Mouse (Mus musculus) neural tube, embryonic 11.5 days (tissue): ENCODE results near the gene Syce1. TPM values are rescaled to one million over a fixed set of nuclear protein-coding genes. Genes with fewer than 3 reads are reported as not detected.
"Not testable (repeated sequence)": the region's sequence is repeated elsewhere in the genome, so short reads cannot be mapped to it uniquely, and the experiment has no call there.

Experiments used
- ATAC-seq: fragments of 200-750 bp; cut with Nextera tagmentation; 2 replicates; pipeline ENCODE4 v1.8.0; 2017; ENCODE audit warnings: moderate number of reproducible peaks, mild to moderate bottlenecking, moderate TSS enrichment, moderate library complexity; ENCODE audit not compliant: insufficient read depth, low FRiP score, low TSS enrichment
- DNase-seq: peaks from one replicate; pipeline ENCODE4 v3.0.0-alpha.2; 2015; ENCODE audit warnings: low spot score
- H3K27ac ChIP-seq: fragments of 300-500 bp; sonication (generic); 2 replicates; pipeline ENCODE4 v1.5.1; 2014; ENCODE audit warnings: low read depth, mild to moderate bottlenecking, low read length
- H3K27me3 ChIP-seq: fragments of 300-500 bp; sonication (generic); 2 replicates; pipeline ENCODE4 v1.6.1; 2014; ENCODE audit warnings: mild to moderate bottlenecking, low read length, mixed read lengths; ENCODE audit not compliant: control insufficient read depth, insufficient read depth
- H3K36me3 ChIP-seq: fragments of 300-500 bp; sonication (generic); 2 replicates; pipeline ENCODE4 v1.6.1; 2014; ENCODE audit warnings: mild to moderate bottlenecking, low read length, moderate library complexity, mixed read lengths; ENCODE audit not compliant: control insufficient read depth, insufficient read depth
- H3K4me1 ChIP-seq: fragments of 300-500 bp; sonication (generic); 2 replicates; pipeline ENCODE4 v1.6.1; 2014; ENCODE audit warnings: low read length, mixed read lengths; ENCODE audit not compliant: control insufficient read depth, insufficient read depth
- H3K4me2 ChIP-seq: fragments of 300-500 bp; sonication (generic); 2 replicates; pipeline ENCODE4 v1.6.1; 2014; ENCODE audit warnings: low read depth, mild to moderate bottlenecking, moderate library complexity
- H3K4me3 ChIP-seq: fragments of 300-500 bp; sonication (generic); 2 replicates; pipeline ENCODE4 v1.5.1; 2014; ENCODE audit warnings: low read depth, low read length
- H3K9ac ChIP-seq: fragments of 300-500 bp; sonication (generic); 2 replicates; pipeline ENCODE4 v1.6.1; 2014; ENCODE audit warnings: mild to moderate bottlenecking, low read length
- H3K9me3 ChIP-seq: fragments of 300-500 bp; sonication (generic); 2 replicates; pipeline ENCODE4 v1.6.1; 2016; ENCODE audit warnings: low read length; ENCODE audit not compliant: control insufficient read depth
- WGBS: fragments of 180-500 bp; shearing (Covaris S2); extraction: QIAGEN DNeasy Blood & Tissue Kit; methylation state at CpG from one replicate; pipeline ENCODE4 v1.1.7; 2014; 5-methylcytosine and 5-hydroxymethylcytosine counted together
- polyA plus RNA-seq: library from polyadenylated mRNA; unstranded; fragments of >200 nt; fragmentation: Nextera tagmentation; extraction: Ambion mirVana; gene quantifications from 2 replicates; pipeline ENCODE4 v1.2.1, GENCODE M21; 2014

The Syce1 gene
- polyA plus RNA-seq, 1 experiment from 2014 or later = not detected

DNA sequence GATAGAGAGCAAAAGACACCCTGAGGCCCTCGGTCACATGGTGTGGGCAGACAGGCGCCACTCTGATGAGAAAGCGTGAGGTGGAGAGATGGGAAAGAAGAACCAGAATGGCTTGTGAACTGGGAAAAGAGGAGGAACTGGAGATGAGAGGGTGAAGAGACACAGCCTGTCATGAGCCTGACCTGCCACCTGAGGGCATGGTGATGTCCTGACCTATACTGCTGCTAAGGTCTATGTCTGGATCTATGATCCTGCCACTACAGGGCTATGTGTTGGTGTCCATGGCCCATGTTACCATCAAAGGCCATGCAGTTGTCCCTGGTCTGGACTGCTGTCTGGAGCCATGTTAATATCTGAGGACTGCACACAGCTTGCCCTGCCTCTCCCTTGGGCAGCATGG lies 10.0 kb upstream of the Syce1 start:
- no peak for ATAC-seq
- 87% methylated on average over 3 of the region's 3 CpGs for WGBS
- no peaks in the 10 kb centered on the region for H3K36me3 ChIP-seq
- no peak overlapping the region for H3K27ac ChIP-seq
- H3K4me1 ChIP-seq = no peaks in the 10 kb centered on the region
- H3K4me2 ChIP-seq = no peak overlapping the region
- no peak for DNase-seq
- no peaks in the 10 kb centered on the region for H3K9me3 ChIP-seq
- no peak overlapping the region for H3K4me3 ChIP-seq
- H3K27me3 ChIP-seq = no peaks in the 10 kb centered on the region
- no peak overlapping the region for H3K9ac ChIP-seq

- Histone ChIP-seq H3K4me1 (no peaks in the 10 kb centered on the region), H3K36me3 (no peaks in the 10 kb centered on the region), H3K9ac (no peak overlapping the region), H3K27me3 (no peaks in the 10 kb centered on the region), H3K9me3 (no peaks in the 10 kb centered on the region), H3K4me2 (no peak overlapping the region), H3K4me3 (no peak overlapping the region), H3K27ac (no peak overlapping the region)
- WGBS = 81% methylated on average over 4 of the region's 4 CpGs
- DNase-seq = no peak
- no peak for ATAC-seq
These were observed 5.9 kb upstream of the Syce1 start for GRCm38 (mm10) chr7:140793541-140793940.

GRCm38 (mm10) chr7:140788053-140788435 lies 392 bp upstream of the Syce1 start:
- Histone ChIP-seq H3K27ac (no peak overlapping the region), H3K27me3 (no peaks in the 10 kb centered on the region), H3K4me1 (no peaks in the 10 kb centered on the region), H3K36me3 (no peaks in the 10 kb centered on the region), H3K4me2 (no peak overlapping the region), H3K4me3 (no peak overlapping the region), H3K9ac (no peak overlapping the region), H3K9me3 (no peaks in the 10 kb centered on the region)
- WGBS = 86% methylated on average over 7 of the region's 7 CpGs
- no peak for DNase-seq
- no peak for ATAC-seq

- DNase-seq (no peak), ATAC-seq (no peak)
- no peaks in the 10 kb centered on the region for H3K36me3 ChIP-seq
- H3K27ac ChIP-seq = no peak overlapping the region
- H3K9me3 ChIP-seq = no peaks in the 10 kb centered on the region
- H3K4me1 ChIP-seq = no peaks in the 10 kb centered on the region
- WGBS = 82% methylated on average over 4 of the region's 4 CpGs
- no peaks in the 10 kb centered on the region for H3K27me3 ChIP-seq
- H3K4me3 ChIP-seq = no peak overlapping the region
- H3K9ac ChIP-seq = no peak overlapping the region
- H3K4me2 ChIP-seq = no peak overlapping the region
These were observed 7.1 kb downstream of the Syce1 start for GRCm38 (mm10) chr7:140780548-140780947.

DNA sequence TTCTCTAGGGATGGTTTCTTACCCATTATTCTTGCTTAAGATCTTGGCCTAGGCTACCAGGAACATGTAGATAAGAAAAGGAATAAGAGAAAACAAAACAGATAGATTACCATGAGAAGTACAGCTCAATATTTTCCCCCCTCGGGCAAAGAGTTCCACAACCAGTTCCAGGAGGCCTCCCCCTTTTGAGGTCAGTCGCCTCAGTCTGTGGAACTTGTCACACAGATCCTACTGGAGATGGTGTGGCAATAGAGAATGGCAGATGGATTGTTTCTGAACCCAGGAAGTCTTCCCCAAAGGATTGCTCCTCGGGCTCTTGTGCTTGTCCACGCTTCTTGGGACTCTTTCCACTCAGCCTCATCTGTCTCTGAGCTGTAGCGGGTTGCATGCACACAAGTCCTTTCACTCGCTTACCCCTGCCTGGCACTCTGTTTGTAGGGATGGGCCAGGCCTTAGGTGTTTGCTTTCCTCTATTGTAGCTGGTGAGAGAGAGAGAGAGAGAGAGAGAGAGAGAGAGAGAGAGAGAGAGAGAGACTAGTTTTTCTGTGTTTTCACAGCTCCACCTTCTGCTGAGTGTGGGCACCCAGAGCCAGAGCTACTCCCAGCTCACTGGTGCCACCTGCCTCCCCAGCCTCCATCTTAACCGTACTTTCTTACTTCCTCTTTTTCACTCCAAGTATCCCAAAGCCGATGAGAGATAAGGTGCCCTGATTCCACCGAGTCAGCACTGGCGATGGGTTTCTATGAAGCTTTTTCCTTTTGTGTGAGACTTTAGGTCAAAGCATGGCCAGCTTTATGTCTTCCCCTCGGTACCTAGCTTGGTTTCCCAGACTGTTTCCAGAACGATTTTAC lies 21.5 kb downstream of the Syce1 start:
- no peak for ATAC-seq
- no peak overlapping the region for H3K4me2 ChIP-seq
- 81% methylated on average over 12 of the region's 12 CpGs for WGBS

GRCm38 (mm10) chr7:140765391-140765790 lies 22.3 kb downstream of the Syce1 start:
- H3K9ac ChIP-seq, ATAC-seq, H3K36me3 ChIP-seq, H3K9me3 ChIP-seq, H3K27ac ChIP-seq, H3K4me2 ChIP-seq, DNase-seq, H3K27me3 ChIP-seq, H3K4me3 ChIP-seq, H3K4me1 ChIP-seq: not testable (repeated sequence)
- WGBS = 78% methylated on average over 1 of the region's 1 CpGs

More for the DNA sequence above, 21.5 kb downstream of the Syce1 start:
- H3K4me3 ChIP-seq = no peak overlapping the region
- H3K36me3 ChIP-seq = no peaks in the 10 kb centered on the region
- no peak overlapping the region for H3K9ac ChIP-seq
- H3K9me3 ChIP-seq = no peaks in the 10 kb centered on the region
- H3K27ac ChIP-seq = no peak overlapping the region
- no peak for DNase-seq
- H3K27me3 ChIP-seq = no peaks in the 10 kb centered on the region
- H3K4me1 ChIP-seq = no peaks in the 10 kb centered on the region

GRCm38 (mm10) chr7:140763447-140764020 lies 24.1 kb downstream of the Syce1 start, which contains the start of gene Cyp2e1:
Cyp2e1 (plus strand) TSS chr7:140763739.
- no peak for DNase-seq
- no peak within 1 kb of the TSS for H3K4me2 ChIP-seq
- ATAC-seq = no peak
- H3K27me3 ChIP-seq = no peaks in the 10 kb centered on the region
- no peaks in the 10 kb centered on the region for H3K4me1 ChIP-seq
- H3K36me3 ChIP-seq = no peaks in the 10 kb centered on the region
- H3K27ac ChIP-seq = no peak within 1 kb of the TSS
- H3K9ac ChIP-seq = no peak within 1 kb of the TSS
- no peaks in the 10 kb centered on the region for H3K9me3 ChIP-seq
- no peak within 1 kb of the TSS for H3K4me3 ChIP-seq
- WGBS = 83% methylated on average over 7 of the region's 7 CpGs

- no peaks in the 10 kb centered on the region for H3K27me3 ChIP-seq
- H3K4me2 ChIP-seq = no peak overlapping the region
- no peak overlapping the region for H3K4me3 ChIP-seq
- H3K4me1 ChIP-seq = no peaks in the 10 kb centered on the region
- no peak overlapping the region for H3K9ac ChIP-seq
- DNase-seq (no peak), ATAC-seq (no peak)
- no peaks in the 10 kb centered on the region for H3K36me3 ChIP-seq
- H3K27ac ChIP-seq = no peak overlapping the region
- no peaks in the 10 kb centered on the region for H3K9me3 ChIP-seq
These were observed 27.0 kb downstream of the Syce1 start for GRCm38 (mm10) chr7:140760647-140761046.
